Mouse (Mus musculus): ENCODE data around the gene Ndufb3.

DNA sequence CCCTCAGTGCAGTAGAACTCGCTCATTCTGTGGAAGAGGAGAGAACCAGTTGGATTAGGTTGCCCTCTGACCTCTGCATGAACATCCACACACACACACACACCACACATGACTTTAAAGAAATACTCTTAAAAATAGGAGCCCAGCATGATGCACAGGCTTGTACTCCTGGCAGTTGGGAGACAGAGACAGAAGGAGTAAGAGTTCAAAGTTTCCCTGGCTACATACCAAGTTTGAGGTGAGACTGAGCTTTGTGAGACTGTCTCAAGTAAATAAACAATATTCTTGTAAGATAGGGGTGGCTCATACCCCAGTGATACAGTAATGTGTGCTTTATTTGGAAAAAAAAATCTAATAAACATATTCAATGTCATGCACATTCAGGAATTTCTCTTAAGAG, 1.3 kb downstream of the Ndufb3 start:
- TF ChIP-seq EP300 (IDR thresholded peaks at IDR 0.05; ENCODE audit: low read depth) (no peak), CTCF (IDR thresholded peaks at IDR 0.05; ENCODE audit: low read depth) (no peak)
